Mouse (Mus musculus) liver, postnatal 0 days (tissue): Measurements from ENCODE around the gene Pkd2.

Experiments used
- CTCF ChIP-seq: sonication (generic); IDR thresholded peaks from 2 replicates; pipeline ENCODE4 v1.5.1; 2016; ENCODE audit warnings: antibody characterized with exemption, low read depth
- EP300 ChIP-seq: IDR thresholded peaks from 2 replicates; pipeline ENCODE4 v1.6.1; 2016; ENCODE audit warnings: antibody characterized with exemption, low read depth, mild to moderate bottlenecking

DNA sequence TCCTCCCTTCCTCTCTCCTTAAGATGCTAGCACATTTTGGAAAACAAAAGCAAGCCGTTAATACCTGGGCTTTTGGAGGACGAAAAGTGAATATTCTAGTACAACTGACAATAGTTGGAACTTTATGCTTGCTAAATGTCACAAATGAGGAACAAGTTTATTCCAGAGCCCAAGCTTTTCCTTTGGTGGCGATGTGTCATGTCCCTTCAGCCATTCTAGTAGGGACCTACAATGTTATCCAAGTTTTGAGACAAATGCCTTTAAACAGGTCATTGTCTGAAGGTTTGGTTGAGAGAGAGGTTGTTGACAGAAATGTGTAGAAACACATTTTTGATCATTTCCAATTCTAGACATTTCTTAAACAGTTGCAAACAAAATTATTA lies 1.2 kb downstream of the Pkd2 start:
- TF ChIP-seq CTCF = no peak
- no peak for TF ChIP-seq EP300
